Mouse (Mus musculus) MEL (cell line): ENCODE results near the gene Srsf10. TPM values are rescaled to one million over a fixed set of nuclear protein-coding genes. Genes with fewer than 3 reads are reported as not detected.

ENCODE experiments used
- DNase-seq: peaks from one replicate; pipeline ENCODE4 v3.0.0; 2011; ENCODE audit warnings: low read depth, low spot score
- H3K27ac ChIP-seq: 2 replicates; pipeline ENCODE4 v1.5.1; 2012; ENCODE audit warnings: low read depth, mild to moderate bottlenecking, control low read depth, low read length, moderate library complexity; ENCODE audit not compliant: control insufficient read depth
- H3K27me3 ChIP-seq, 2 experiments: fragments of 150-350 bp in 1 of 2; sonication (generic) in 1 of 2; 2 replicates each; pipeline ENCODE4 v1.6.1; 2012; ENCODE audit warnings: low read length in 2 of 2, mild to moderate bottlenecking in 2 of 2, improper control_type of control experiment in 1 of 2, moderate library complexity in 1 of 2; ENCODE audit not compliant: insufficient read depth in 2 of 2, control insufficient read depth in 1 of 2
- H3K36me3 ChIP-seq, 2 experiments: 2 replicates each; pipeline ENCODE4 v1.6.1; 2012 to 2014; ENCODE audit warnings: low read length in 2 of 2, improper control_type of control experiment in 1 of 2, inconsistent platforms in 1 of 2, mild to moderate bottlenecking in 1 of 2; ENCODE audit not compliant: insufficient read depth in 2 of 2, control insufficient read depth in 1 of 2
- H3K4me1 ChIP-seq, 2 experiments: fragments of 150-350 bp in 1 of 2; sonication (generic) in 1 of 2; 2 replicates each; pipeline ENCODE4 v1.6.1; 2012; ENCODE audit warnings: low read length in 2 of 2, improper control_type of control experiment in 1 of 2, mild to moderate bottlenecking in 1 of 2; ENCODE audit not compliant: insufficient read depth in 2 of 2, control insufficient read depth in 1 of 2
- H3K4me3 ChIP-seq, 2 experiments: fragments of 150-350 bp in 1 of 2; sonication (generic) in 1 of 2; 2 replicates each; pipeline ENCODE4 v1.5.1; 2012; ENCODE audit warnings: low read depth in 2 of 2, low read length in 2 of 2, mild to moderate bottlenecking in 2 of 2, moderate library complexity in 2 of 2, control low read depth in 1 of 2, improper control_type of control experiment in 1 of 2; ENCODE audit not compliant: control insufficient read depth in 1 of 2, insufficient read depth in 1 of 2
- H3K79me2 ChIP-seq: 2 replicates; pipeline ENCODE4 v1.6.1; 2012; ENCODE audit warnings: mild to moderate bottlenecking, low read length, moderate library complexity; ENCODE audit not compliant: control insufficient read depth, poor library complexity, insufficient read depth
- H3K9ac ChIP-seq: 2 replicates; pipeline ENCODE4 v1.6.1; 2012; ENCODE audit warnings: low read depth, mild to moderate bottlenecking, control low read depth, low read length, moderate library complexity; ENCODE audit not compliant: control insufficient read depth, poor library complexity, severe bottlenecking
- H3K9me3 ChIP-seq: fragments of 150-350 bp; sonication (generic); replicated peaks from 2 replicates; pipeline ENCODE4 v1.6.1; 2012; ENCODE audit warnings: mild to moderate bottlenecking, low read length, improper control_type of control experiment, moderate library complexity; ENCODE audit not compliant: insufficient read depth
- BHLHE40 ChIP-seq: IDR thresholded peaks from 2 replicates; pipeline ENCODE4 v1.6.1; 2012; ENCODE audit warnings: low read depth, mild to moderate bottlenecking, inconsistent platforms, low read length, improper control_type of control experiment, borderline replicate concordance
- CHD1 ChIP-seq: IDR thresholded peaks from 2 replicates; pipeline ENCODE4 v1.6.1; 2012; ENCODE audit warnings: low read depth, mild to moderate bottlenecking, inconsistent platforms, low read length, improper control_type of control experiment
- CHD2 ChIP-seq: IDR thresholded peaks from 2 replicates; pipeline ENCODE4 v1.6.1; 2011; ENCODE audit warnings: low read length, improper control_type of control experiment
- CTCF ChIP-seq, 3 experiments: IDR thresholded peaks in 2 of 3; conservative IDR thresholded peaks in 1 of 3; 2 replicates each; pipeline ENCODE4 v1.5.1; 2011 to 2012; ENCODE audit warnings: low read length in 3 of 3, low read depth in 2 of 3, mild to moderate bottlenecking in 2 of 3, improper control_type of control experiment in 1 of 3, inconsistent platforms in 1 of 3, mixed read lengths in 1 of 3, moderate library complexity in 1 of 3; ENCODE audit not compliant: control insufficient read depth in 1 of 3, insufficient read depth in 1 of 3, poor library complexity in 1 of 3, severe bottlenecking in 1 of 3
- E2F4 ChIP-seq: IDR thresholded peaks from 2 replicates; pipeline ENCODE4 v1.6.1; 2011; ENCODE audit warnings: low read depth, low read length, improper control_type of control experiment, borderline replicate concordance
- ELF1 ChIP-seq: IDR thresholded peaks from 2 replicates; pipeline ENCODE4 v1.6.1; 2014; ENCODE audit warnings: low read depth, mild to moderate bottlenecking, inconsistent platforms, low read length, improper control_type of control experiment, moderate library complexity
- ETS1 ChIP-seq: IDR thresholded peaks from 2 replicates; pipeline ENCODE4 v1.6.1; 2012; ENCODE audit warnings: low read depth, mild to moderate bottlenecking, inconsistent platforms, low read length, improper control_type of control experiment, moderate library complexity
- GABPA ChIP-seq: IDR thresholded peaks from 2 replicates; pipeline ENCODE4 v1.6.1; 2012; ENCODE audit warnings: low read depth, mild to moderate bottlenecking, inconsistent platforms, low read length, improper control_type of control experiment, moderate library complexity
- JUND ChIP-seq: IDR thresholded peaks from 2 replicates; pipeline ENCODE4 v1.6.1; 2011; ENCODE audit warnings: low read depth, mild to moderate bottlenecking, improper control_type of control experiment, low read length
- KAT2A ChIP-seq: conservative IDR thresholded peaks from 2 replicates; pipeline ENCODE4 v1.6.1; 2012; ENCODE audit warnings: low read depth, low read length, improper control_type of control experiment, inconsistent platforms
- MAFK ChIP-seq: IDR thresholded peaks from 2 replicates; pipeline ENCODE4 v1.6.1; 2011; ENCODE audit warnings: low read depth, mild to moderate bottlenecking, low read length, improper control_type of control experiment, borderline replicate concordance
- MAX ChIP-seq: IDR thresholded peaks from 2 replicates; pipeline ENCODE4 v1.6.1; 2011; ENCODE audit warnings: low read length, improper control_type of control experiment
- MYB ChIP-seq: IDR thresholded peaks from 2 replicates; pipeline ENCODE4 v1.6.1; 2011; ENCODE audit warnings: mild to moderate bottlenecking, low read depth, low read length, improper control_type of control experiment
- NRF1 ChIP-seq: IDR thresholded peaks from 2 replicates; pipeline ENCODE4 v1.6.1; 2014; ENCODE audit warnings: low read depth, mild to moderate bottlenecking, inconsistent platforms, low read length, improper control_type of control experiment, moderate library complexity; ENCODE audit not compliant: poor library complexity, insufficient read depth, severe bottlenecking
- RCOR1 ChIP-seq: IDR thresholded peaks from 2 replicates; pipeline ENCODE4 v1.6.1; 2012; ENCODE audit warnings: low read depth, mild to moderate bottlenecking, inconsistent platforms, low read length, improper control_type of control experiment
- SIN3A ChIP-seq: IDR thresholded peaks from 2 replicates; pipeline ENCODE4 v1.6.1; 2012; ENCODE audit warnings: low read length, improper control_type of control experiment, inconsistent platforms
- UBTF ChIP-seq: IDR thresholded peaks from 2 replicates; pipeline ENCODE4 v1.6.1; 2012; ENCODE audit warnings: low read depth, mild to moderate bottlenecking, inconsistent platforms, low read length, improper control_type of control experiment, moderate library complexity, borderline replicate concordance; ENCODE audit not compliant: insufficient read depth
- ZC3H11A ChIP-seq: IDR thresholded peaks from 2 replicates; pipeline ENCODE4 v1.6.1; 2012; ENCODE audit warnings: low read depth, mild to moderate bottlenecking, inconsistent platforms, low read length, improper control_type of control experiment
- ZKSCAN1 ChIP-seq: IDR thresholded peaks from 2 replicates; pipeline ENCODE4 v1.6.1; 2012; ENCODE audit warnings: low read depth, mild to moderate bottlenecking, inconsistent platforms, low read length, improper control_type of control experiment, moderate library complexity
- ZMIZ1 ChIP-seq: IDR thresholded peaks from 2 replicates; pipeline ENCODE4 v1.6.1; 2012; ENCODE audit warnings: low read depth, mild to moderate bottlenecking, inconsistent platforms, low read length, improper control_type of control experiment, moderate library complexity
- ZNF384 ChIP-seq: IDR thresholded peaks from 2 replicates; pipeline ENCODE4 v1.6.1; 2012; ENCODE audit warnings: low read depth, mild to moderate bottlenecking, inconsistent platforms, low read length, improper control_type of control experiment
- polyA plus RNA-seq, 2 experiments: library from polyadenylated mRNA; stranded (reverse) in 1 of 2; unstranded in 1 of 2; fragments of >175 nt in 1 of 2; fragments of >200 nt in 1 of 2; gene quantifications; 2 replicates each; pipeline versions ENCODE4 v1.2.1 to v1.2.4; 2012; ENCODE audit warnings: low replicate concordance in 2 of 2, low read depth in 1 of 2; ENCODE audit not compliant: insufficient read length in 2 of 2, insufficient read depth in 1 of 2, missing spikeins in 1 of 2
- total RNA-seq: library from RNA; depleted of rRNA; stranded (reverse); fragments of 300-350 nt; gene quantifications from 2 replicates; pipeline ENCODE4 v1.2.3, GENCODE M21; 2012

The Srsf10 gene
- total and polyA plus RNA-seq, 3 experiments: 142 to 361 (median 222) TPM

- TF ChIP-seq MAFK (no peak), ELF1 (no peak), MAX (peak; percentile 90), JUND (no peak), ZKSCAN1 (no peak), NRF1 (no peak), MYB (peak; percentile 63; the same call in 1 of the 2 replicates), CHD2 (no peak), ZMIZ1 (no peak), CTCF (IDR thresholded peaks at IDR 0.05 in 2 of 3, conservative IDR thresholded peaks at IDR 0.05 in 1 of 3; ENCODE audit: control insufficient read depth in 1 of 3, insufficient read depth in 1 of 3, low read depth in 2 of 3, low read length in 3 of 3, poor library complexity in 1 of 3, severe bottlenecking in 1 of 3) (peak; percentile 77 to 79 (median 78)), UBTF (no peak), ZNF384 (no peak), KAT2A (no peak; the same call in 1 of the 2 replicates), E2F4 (no peak)
These were observed 38.5 kb upstream of the Srsf10 start (continued) for GRCm38 (mm10) chr4:135816905-135817622.

GRCm38 (mm10) chr4:135818366-135818765 lies 37.2 kb upstream of the Srsf10 start:
- peaks cover 0 to 5% of the 10 kb centered on the region in 2 experiments; a peak in 2 of 4 replicates for H3K36me3 ChIP-seq
- TF ChIP-seq ETS1 (no peak), NRF1 (no peak), GABPA (no peak), JUND (no peak), SIN3A (no peak), CHD1 (no peak), ZC3H11A (no peak), BHLHE40 (no peak), RCOR1 (no peak), CTCF (IDR thresholded peaks at IDR 0.05 in 2 of 3, conservative IDR thresholded peaks at IDR 0.05 in 1 of 3; ENCODE audit: control insufficient read depth in 1 of 3, insufficient read depth in 1 of 3, low read depth in 2 of 3, low read length in 3 of 3, poor library complexity in 1 of 3, severe bottlenecking in 1 of 3) (no peak)
- no peak for DNase-seq
- no peak overlapping the region for H3K4me3 ChIP-seq
- H3K9ac ChIP-seq: no peak overlapping the region
- H3K4me1 ChIP-seq: peaks cover 0 to 6% of the 10 kb centered on the region in 2 experiments; a peak in 2 of 4 replicates
- H3K27ac ChIP-seq: no peak overlapping the region
- H3K27me3 ChIP-seq: no peaks in the 10 kb centered on the region
- H3K79me2 ChIP-seq: no peaks in the 10 kb centered on the region
- H3K9me3 ChIP-seq: no peaks in the 10 kb centered on the region
